Mouse (Mus musculus) lung, postnatal 4 days (tissue): ENCODE results near the gene Ltn1.

Source experiments
- DNase-seq, 2 experiments: peaks; one replicate each; pipeline ENCODE4 v3.0.0; 2021

The Ltn1 gene

DNA sequence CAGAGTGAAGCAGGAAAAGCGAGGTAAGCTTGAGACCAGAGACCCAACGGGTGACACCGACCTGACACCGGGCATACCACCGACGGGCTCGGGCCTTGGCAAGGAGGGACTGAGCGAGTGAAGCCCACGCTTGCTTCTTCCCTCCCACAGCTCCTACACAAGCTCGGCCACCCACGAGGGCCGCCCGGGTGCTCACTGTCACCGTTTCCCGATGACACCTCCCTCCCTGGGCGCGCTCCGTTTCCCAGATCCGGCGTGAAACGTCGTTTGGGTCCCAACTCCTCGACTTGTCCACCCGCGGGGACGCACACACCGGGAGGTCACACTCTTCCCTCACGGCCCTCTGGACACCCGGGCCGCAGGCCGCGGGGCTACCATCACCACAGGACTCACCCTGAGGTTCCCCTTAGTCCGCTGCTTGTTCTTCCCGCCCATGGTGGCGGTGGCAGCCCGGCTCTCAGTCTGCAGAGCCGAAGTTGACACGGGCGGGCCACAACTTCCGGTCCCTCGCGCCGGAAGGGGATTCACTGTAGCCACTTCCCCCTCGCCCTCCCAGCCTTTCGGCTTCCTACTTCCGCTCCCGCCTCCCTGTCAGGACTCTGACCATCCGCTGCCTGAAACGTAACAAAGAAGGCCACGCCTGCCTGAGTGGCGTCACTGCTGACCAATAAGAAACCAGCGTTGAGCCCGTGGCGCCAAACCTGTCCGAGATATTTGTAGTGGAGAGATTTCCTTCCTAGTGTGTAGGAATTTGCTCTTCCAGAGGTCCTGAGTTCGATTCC is at the start of gene Ltn1:
Ltn1 (minus strand) TSS at position 580 of the 782 bp plus-strand sequence.
- peak; percentile 99 for DNase-seq

DNA sequence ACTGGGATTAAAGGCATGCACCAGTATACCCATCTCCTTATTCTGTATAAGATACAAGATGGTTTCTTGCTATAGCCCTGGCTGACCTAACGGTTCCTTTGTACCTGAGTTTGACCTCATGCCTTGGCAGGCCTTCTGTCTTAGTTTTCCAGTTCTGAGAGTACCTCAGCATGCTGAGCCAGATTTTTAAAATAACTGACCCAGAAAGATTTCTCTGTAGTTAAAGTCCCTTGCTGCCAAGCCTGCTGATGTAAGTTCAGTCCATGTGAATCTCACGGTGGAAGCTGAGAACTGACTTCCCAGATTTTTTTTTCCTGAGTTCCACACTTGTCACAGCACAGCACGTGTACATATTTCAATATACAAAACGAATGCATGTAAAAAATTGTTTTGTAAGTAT is 38.2 kb upstream of the Ltn1 start:
- no peak for DNase-seq

DNA sequence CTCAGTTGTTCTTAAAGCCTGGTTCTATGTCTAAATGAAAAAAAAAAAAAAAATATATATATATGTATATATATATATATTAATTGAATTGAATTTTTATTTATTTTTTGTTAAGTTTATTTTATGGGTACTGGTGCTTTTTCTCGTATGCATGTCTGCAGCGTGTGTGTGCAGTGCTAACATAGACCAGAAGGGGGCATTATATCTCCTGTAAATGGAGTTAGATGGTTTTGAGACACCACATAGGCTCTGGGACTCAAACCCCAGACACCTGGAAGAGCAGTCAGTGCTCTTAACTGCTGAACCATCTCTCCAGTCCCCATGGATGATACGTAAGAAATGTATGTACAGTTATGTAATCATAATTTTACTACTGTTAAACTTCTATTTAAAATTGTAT is 26.3 kb upstream of the Ltn1 start:
- no peak for DNase-seq

DNA sequence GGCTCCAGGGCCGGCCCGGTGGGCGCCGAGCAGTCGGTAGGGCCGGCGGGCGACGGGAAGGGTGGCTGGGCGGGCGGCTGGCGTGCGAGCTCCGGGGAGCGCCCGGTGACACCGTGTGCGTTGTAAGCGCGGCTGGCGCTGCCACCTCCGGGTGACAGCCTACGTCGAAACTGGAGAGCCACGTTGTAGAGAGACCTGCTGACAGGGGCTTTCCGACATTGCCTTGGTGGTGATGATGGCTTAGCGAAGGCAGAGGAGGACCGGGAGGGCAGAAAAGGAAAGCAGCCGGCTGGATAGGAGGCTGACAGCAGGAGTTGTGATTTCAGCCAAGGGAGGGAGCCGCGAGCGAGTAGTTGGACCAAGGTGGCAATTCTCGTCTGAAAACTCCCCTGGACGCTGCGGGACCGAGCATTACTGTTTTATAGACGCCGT is 22.8 kb upstream of the Ltn1 start:
- DNase-seq, result peak in 1 of 2 experiments; percentile 43

DNA sequence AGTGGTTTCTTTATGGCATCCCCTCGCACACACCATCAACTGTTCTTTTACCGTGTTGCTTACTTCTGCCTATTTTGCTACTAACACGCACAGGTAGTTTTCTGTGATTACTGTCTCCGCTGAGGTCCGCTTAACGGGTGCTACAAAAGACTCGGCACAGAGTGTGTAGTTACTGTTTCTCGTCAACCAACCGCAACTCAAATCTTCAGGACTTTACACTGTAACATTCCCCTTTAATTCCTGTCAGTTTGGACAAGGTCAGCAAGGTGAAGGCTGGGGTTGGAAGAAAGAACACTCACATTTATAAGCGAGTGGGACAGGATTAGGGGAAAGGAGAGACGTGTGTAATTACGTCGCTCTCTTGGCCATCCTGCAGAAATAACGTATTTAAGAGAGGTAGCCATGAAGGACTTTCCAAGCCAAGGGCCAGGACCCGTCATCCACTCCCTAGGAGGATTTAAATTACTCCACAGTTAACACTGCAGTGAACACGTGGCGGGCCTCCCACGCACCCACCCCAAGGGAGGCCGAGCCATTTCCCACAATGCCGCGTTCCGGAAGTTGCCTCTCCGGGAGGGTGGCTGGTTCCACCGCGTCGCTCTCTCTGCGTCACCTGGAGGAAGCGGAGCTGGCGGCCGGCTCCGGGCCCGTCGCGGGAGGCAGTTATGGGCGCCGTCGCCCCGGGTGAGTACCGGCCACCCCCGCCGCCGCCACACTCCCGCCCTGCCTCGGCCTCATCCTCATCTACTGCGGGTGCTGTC is 22.2 kb upstream of the Ltn1 start, which contains the start of gene Usp16:
Usp16 (plus strand) TSS at position 285 of the 761 bp plus-strand sequence.
- DNase-seq, result peak; percentile 92 to 93

DNA sequence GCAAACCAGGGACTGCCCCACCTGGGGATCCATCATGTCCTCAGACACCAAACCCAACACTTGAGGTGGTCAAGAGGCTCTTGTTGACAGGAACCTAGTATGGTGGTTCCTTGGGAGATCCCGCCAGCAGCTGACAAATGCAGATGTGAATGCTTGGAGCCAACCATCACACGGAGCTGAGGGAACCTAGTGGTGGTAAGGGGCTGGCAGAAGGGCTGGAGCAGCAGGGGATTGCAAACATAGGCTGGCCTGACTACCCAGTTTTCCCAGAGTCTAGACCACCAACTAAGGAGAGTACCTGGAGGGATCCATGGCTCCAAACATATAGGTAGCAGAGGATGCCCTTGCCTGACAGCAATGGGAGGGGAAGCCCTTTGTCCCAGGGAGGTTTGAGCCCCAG is 20.8 kb upstream of the Ltn1 start:
- no peak for DNase-seq

DNA sequence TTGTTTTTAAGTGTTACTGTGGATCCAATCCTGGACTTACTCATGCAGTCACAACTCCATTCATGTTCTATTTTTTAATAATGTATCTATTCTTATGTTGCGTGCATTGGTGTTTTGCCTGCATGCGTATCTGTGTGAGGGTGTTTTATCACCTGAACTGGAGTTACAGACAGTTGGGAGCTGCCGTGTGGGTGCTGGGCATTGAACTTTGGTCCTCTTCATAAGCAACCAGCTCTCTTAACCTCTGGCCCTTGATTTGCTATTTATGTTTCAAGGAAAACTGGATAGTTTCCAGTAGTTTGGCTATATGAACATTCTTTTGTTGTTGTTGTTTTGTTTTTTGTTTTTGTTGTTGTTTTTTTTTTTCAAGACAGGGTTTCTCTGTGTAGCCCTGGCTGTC is 13.1 kb upstream of the Ltn1 start:
- DNase-seq, result no peak

DNA sequence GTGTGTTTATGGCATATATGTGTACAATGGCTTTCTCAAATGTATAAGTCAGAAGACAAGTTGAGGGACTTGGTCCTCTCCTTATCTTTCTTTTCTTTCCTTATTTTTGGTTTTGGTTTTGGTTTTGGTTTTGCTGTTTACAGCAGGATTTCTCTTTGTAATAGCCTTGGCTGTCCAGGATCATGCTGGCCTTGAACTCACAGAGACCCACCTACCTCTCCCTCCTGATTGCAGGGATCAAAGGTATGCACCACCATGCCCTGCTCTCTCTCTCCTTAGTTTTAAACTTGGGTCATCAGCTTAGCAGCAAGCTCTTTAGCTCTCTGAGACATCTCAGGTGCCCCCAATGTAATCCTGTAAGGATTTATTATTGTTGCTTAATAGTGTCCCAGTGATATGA is 12.7 kb upstream of the Ltn1 start:
- DNase-seq, result no peak

DNA sequence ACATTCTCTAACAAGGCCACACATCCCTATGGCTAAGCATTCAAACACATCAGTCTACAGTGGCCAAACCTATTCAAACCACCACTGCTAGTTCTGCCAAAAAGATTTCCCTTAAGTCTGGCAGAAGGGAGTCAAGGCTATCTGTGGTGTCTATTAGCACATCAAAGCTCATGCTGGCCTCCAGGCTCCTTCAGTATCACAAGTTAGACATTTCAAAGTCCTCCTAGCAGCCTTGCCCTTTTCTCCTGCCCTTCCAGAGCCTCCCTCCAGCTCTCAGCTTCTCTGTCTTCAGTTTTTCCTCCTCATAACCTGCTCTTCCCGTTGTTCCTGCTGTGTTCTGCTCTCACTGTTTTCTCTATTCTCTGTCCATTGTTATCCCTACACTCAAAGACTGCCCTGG is 11.7 kb upstream of the Ltn1 start:
- no peak for DNase-seq

DNA sequence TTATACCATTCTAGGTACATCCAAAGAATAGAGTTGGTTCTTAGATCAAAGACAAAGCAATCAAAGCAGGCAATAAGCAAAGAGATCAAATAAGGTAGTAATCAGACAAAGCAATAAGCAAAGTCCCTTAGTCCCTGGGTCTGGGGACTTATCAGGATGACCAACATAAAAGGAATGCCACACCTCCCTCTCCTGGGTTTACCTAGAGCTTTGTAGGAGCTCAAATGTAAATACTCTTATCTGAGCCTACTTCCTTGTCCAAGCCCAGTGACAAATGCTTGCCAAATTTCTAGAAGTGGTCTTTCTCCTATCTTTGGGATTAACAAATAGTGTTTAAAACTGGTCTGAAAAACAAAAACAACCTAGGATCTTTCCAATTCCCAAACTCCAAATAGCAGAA is 10.8 kb upstream of the Ltn1 start:
- DNase-seq, result no peak

DNA sequence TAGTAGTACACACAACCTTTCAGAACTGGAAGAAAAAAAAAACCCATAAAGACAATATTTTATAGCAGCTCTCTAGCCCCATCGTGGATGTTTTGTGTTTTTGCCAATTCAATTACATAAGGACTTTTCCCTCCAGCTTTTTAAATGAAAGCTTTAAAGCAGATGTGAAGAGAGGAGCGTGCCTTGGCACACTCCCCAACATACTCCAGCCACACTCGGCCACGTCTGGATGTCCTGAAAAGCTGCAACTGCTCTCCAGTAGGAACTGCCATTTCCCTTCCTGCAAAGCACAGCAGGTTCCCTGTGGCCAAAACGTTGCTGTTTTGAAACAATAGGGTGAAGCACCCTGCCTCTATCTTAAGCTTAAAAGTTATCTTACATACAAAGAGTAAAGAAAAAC is 9.9 kb upstream of the Ltn1 start:
- peak; percentile 22 to 69 for DNase-seq

DNA sequence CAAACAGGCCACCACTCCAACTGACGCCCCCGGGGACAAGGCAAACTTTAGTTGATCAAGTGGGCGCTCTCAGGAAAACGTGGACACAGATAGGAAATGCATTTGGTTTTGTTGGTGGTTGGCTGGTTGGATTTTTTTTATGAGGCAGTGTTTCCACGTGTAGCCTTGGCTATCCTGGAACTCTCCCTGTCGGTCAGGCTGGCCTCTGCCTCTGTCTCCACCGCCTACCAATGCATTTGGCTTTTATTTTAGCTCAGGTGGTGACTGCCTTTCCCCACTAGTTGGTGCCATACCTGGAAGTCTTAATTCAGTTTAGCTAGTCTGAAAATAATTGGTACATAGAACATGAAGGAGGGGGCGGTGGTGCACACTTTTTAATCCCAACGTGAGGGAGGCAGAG is 8.7 kb upstream of the Ltn1 start:
- DNase-seq, result no peak

DNA sequence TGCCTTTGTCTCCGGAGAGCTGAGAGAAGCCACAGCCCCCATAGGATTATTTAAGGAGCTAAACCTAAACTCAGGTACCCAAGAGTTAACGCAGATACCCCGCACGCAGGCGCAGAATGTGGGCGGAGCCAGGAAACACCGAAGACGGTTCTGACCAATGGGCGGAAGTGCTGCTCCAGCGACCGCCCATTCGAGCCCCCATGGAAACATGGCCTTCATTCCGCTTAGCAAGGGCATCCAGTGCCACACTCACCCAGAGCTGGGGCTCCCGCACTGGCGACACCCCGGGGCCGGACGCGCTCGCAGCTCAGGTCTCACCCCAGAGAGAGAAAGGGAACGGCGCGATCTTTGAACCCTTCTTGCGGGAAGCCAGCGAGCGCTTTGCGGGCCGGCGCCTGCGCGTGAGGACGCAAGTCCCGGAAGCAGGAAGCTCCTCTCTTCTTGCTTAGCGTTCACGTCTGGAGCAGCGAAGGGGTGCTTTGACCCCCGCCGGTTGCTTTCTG is 7.8 kb upstream of the Ltn1 start, which contains the start of gene Rwdd2b:
Rwdd2b (minus strand) TSS at position 390 of the 503 bp plus-strand sequence.
- peak; percentile 95 for DNase-seq

DNA sequence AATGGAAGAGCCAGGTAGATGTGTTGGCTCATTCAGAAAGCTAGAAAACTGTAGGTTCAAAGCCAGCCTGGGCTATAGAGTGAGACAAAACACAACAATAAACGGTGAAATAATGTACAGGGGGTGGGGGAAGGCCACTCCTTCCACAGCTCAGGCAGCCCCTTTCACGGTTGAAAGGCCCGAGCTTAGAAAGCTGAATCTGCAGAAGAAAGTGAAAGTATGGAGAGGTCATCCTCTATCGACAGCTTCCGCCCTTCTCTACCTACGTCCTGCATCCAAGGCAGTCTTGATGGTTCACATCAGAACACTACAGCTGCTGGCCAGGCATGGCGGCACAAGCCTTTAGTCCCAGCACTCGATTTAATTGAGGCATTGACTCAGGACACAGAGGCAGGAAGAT is 6.3 kb upstream of the Ltn1 start:
- no peak for DNase-seq

DNA sequence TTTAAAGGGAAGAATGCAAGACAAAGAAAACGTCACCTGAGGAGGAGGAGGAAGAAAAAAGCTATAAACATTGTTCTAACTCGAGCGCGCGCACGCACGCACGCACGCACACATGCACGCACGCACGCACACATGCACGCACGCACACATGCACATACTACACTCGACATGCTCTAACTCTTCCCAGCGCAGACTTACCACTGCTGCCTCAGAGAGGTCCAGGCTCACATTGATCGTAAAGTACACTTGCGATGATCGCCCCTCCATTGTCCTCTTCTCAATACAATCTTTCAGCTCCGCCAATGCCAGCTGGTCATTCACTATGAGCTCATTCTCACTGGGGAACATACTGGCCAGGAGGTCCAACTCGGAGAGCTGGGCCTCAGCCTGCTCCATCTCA is 4.7 kb upstream of the Ltn1 start:
- no peak for DNase-seq

DNA sequence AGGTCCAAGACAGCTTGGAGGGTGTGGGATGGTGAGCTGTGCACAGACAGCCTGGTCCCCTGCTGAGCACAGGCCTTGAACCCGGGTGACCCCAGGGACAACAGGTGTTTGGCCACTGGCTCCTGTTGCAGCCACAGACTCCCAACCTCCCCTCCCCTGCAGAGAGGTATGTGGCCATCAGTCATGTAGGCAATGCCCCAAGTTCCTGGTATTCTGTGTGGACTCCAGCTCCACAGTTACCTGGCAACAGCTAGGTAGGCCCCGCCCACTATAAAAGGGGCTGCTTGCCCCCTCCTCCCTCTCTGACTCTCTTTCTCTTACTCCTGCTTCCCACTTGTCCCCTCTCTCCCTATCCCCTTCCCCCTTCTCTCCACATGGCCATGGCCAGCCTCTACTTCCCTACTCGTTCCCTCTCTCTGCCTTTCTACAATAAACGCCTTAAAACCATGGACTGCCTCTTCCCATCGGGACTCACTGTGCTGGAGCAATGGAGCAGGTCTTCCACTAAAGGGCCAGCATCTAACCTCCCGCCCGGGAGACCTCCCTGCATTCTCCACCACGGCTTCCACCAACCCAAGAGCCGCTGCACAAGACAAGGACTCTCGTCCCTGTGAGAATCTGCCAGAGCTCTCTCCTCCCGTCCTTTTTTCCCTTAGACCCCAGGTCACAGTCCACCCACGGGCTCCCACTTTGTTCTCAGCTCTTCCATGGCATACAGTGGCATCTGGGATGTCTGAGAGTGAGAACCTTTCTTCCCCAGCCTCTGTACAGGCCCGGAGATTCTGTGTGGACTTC is 3.2 kb upstream of the Ltn1 start:
- DNase-seq, result no peak

DNA sequence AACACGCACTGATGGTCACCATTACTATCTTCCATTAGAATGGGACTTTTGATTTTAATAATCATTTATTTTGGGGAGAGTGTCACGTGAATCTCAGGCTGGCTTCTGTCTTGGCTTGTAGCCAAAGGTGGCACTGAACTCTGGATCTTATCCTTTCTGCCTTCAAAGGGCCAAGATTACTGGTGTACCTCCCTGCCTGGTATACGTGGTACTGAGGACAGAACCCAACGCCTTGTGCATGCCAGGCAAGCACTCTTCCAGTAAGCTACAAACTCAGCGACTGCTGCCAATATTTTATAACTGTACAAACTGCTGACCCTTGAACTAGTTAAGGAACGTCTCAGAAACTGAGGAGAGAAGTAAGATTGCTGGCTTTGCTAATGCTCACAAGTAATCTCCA is 2.5 kb upstream of the Ltn1 start:
- DNase-seq, result no peak

DNA sequence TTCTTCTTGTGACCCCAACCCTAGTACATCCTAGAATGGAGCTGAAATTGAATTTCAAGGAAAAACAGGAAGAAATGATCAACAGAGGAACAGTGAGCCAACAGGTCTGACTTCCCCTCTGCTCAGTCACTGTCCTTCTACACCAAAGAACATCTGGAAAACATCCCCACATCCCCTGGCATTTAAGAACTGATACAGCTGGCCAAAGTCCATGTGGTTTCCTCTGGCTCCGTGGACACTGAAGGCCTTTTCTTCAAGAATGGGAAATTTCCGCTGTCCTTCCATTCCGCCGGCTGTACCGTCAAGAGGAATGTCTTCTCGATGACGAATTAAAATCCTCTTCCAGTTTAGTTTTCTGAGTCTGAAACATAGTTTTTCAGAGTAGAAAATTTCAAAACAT is 1.9 kb upstream of the Ltn1 start:
- DNase-seq, result no peak

DNA sequence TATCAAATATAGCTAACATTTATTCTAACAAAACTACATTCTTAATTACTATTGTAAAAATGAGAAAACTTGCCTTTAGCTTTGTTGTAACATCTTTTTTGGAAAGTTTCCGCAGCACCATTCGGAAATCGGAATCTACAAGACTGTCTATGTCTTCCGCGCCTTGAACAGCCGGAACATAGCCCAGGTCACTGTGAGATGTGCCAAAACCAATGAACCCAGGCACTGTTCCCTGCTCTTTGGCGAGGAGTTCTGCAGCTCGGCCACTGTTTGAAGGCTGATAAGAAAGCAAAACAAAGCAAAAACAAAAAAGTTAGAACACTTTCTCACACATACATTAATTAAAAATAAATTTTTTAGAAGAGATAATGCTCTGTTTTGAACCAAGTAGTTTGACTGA is 4.9 kb downstream of the Ltn1 start:
- DNase-seq, result peak; percentile 24 to 63

DNA sequence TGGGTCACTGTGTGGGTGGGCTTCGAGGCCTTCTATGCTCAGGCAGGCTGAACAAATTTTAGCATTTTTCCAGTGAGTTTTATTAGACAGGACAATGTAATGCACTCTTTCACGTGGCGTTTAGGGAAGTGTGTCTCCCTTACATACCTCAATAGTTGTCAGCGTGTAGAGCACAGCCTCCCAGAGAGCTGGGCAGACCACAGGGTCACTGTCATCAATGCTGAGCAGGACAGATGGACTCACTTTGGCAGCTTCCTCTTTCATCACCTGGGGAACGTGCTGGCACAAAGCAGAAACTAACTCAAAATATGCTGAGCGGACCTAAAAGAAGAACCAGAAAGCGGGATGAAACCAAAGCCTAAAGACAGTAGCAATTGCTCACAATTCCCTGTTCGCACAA is 11.8 kb downstream of the Ltn1 start:
- DNase-seq, result no peak

DNA sequence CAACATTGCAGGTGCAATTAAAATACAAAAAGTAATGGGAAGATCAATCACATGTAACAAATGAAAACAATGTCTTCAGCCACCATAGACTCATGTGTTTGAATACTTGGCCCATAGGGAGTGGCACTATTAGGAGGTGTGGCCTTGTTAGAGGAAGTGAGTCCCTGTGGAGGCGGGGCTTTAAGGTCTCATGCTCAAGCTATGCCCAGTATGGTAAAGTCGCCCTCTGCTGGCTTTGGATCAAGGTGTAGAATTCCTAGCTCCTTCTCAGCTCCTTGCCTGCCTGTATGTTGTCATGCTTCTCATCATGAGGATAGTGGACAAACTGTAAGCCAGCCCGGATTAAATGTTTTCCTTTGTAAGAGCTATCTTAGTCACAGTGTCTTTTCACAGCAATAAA is 27.4 kb downstream of the Ltn1 start:
- DNase-seq, result peak in 1 of 2 experiments; percentile 46

DNA sequence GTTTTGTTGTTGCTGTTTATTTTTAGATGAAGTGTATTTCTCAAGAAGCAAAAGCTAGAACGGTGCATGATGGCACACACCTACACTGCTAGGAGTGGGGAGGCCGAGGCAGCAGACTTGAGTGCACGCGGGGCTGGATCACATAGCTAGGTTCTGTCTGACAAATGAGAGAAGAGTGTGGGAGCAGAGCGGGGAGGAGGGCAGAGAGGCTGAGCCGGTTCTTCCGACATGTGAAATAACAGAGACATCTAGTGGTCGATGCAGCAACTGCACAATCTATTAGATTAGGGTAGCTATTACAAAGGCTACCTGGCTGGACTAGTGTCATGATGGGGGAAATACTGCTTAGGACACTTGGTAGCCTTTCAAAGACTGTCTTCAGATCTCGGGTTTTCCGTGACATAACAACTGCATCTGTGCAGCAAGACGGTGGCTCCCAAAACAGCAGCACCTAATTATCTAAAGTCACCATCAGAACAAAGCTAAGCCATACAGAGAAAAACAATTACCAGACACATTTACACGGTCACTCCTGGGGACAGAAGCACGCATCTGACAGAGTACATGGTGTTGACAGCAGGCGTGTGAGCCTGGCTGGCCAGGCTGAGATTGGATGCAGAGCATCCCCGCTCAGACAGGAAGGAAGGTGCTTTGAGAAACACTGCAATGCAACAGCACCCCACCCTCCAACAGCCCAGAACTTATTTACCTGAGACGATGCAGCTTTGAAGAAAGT is 38.4 kb downstream of the Ltn1 start:
- peak; percentile 45 to 65 for DNase-seq
